Mouse (Mus musculus): Measurements from ENCODE around the gene Pid1. TPM values are rescaled to one million over a fixed set of nuclear protein-coding genes. Genes with fewer than 3 reads are reported as not detected.

Gene Pid1
- polyA plus RNA-seq, 1 experiment from 2014 or later: 103 TPM

DNA sequence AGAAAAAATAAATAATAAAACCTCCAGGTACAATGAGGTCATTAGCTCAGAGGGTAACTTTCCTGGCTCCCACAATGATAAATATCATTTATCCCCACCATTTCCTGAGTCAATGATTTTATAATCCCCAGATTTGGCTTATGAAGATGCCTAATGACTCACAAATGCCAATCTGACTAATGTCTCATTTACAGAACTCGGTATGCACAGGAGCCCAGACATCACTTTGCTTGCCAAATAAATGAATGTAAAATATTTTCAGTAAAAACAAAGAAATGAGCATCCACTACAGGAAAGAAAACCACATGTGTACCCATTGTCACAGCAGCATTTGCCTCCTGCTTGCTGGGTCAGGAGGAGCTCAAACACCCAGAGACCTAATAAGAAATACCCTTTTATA, 222.4 kb downstream of the Pid1 start:
- H3K4me3 ChIP-seq (replicated peaks; ENCODE audit: low read length): no peak overlapping the region
- no peaks in the 10 kb centered on the region for H3K9me3 ChIP-seq (ENCODE audit: control insufficient read depth, low read length)
- no peak overlapping the region for H3K27ac ChIP-seq
- H3K4me2 ChIP-seq (replicated peaks): no peak overlapping the region
- no peaks in the 10 kb centered on the region for H3K27me3 ChIP-seq (ENCODE audit: control insufficient read depth, insufficient read depth, low read length)
- DNase-seq (ENCODE audit: low spot score) (no peak), ATAC-seq (ENCODE audit: low FRiP score) (no peak)
- H3K9ac ChIP-seq: no peak overlapping the region
- WGBS: 69% methylated on average over 1 of the region's 1 CpGs
- H3K36me3 ChIP-seq (replicated peaks; ENCODE audit: control insufficient read depth, insufficient read depth): 0 out of 2 replicates have a peak, but pooled peaks cover 3% of the 10 kb centered on the region
- 0 out of 2 replicates have a peak, but pooled peaks cover 3% of the 10 kb centered on the region for H3K4me1 ChIP-seq (replicated peaks; ENCODE audit: control insufficient read depth, insufficient read depth, low read length)

DNA sequence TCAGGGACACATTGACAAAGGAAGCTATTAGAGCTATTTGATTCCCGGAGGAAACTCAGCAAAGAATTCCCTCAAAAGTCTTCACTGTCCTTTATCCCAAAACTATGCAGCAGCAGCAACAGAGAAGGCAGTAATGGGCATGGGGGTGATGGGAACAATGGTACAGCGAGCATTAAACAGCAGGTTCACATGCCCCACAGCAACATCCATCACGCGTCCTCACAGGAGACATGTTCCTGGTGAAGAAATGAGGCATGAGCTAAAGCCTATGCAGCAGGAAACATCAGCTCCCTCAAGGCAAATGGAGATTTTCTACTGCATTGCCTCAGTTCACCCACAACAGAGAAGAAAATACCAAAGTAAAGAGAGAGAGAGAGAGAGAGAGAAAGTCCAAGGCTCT, 231.5 kb downstream of the Pid1 start:
- H3K36me3 ChIP-seq (replicated peaks; ENCODE audit: control insufficient read depth, insufficient read depth): 0 out of 2 replicates have a peak, but pooled peaks cover 3% of the 10 kb centered on the region
- no peak overlapping the region for H3K9ac ChIP-seq
- H3K4me1 ChIP-seq (replicated peaks; ENCODE audit: control insufficient read depth, insufficient read depth, low read length): 0 out of 2 replicates have a peak, but pooled peaks cover 5% of the 10 kb centered on the region
- 53% methylated on average over 4 of the region's 4 CpGs for WGBS
- no peak overlapping the region for H3K4me2 ChIP-seq (replicated peaks)
- peak; percentile 70; the same call in 1 of the 2 replicates for ATAC-seq (ENCODE audit: low FRiP score)
- H3K9me3 ChIP-seq (ENCODE audit: control insufficient read depth, low read length): no peaks in the 10 kb centered on the region
- DNase-seq (ENCODE audit: low spot score): no peak
- no peak overlapping the region for H3K4me3 ChIP-seq (replicated peaks; ENCODE audit: low read length)
- peak overlapping the region; percentile 3; the same call in 1 of the 2 replicates for H3K27ac ChIP-seq
- no peaks in the 10 kb centered on the region for H3K27me3 ChIP-seq (ENCODE audit: control insufficient read depth, insufficient read depth, low read length)

GRCm38 (mm10) chr1:84131799-84132198, 232.2 kb downstream of the Pid1 start:
- Histone ChIP-seq H3K27ac (peak overlapping the region; percentile 3), H3K36me3 (replicated peaks; ENCODE audit: control insufficient read depth, insufficient read depth) (0 out of 2 replicates have a peak, but pooled peaks cover under 1% of the 10 kb centered on the region), H3K9me3 (ENCODE audit: control insufficient read depth, low read length) (no peaks in the 10 kb centered on the region), H3K27me3 (ENCODE audit: control insufficient read depth, insufficient read depth, low read length) (no peaks in the 10 kb centered on the region), H3K4me3 (replicated peaks; ENCODE audit: low read length) (no peak overlapping the region), H3K9ac (no peak overlapping the region), H3K4me2 (replicated peaks) (no peak overlapping the region), H3K4me1 (replicated peaks; ENCODE audit: control insufficient read depth, insufficient read depth, low read length) (0 out of 2 replicates have a peak, but pooled peaks cover 5% of the 10 kb centered on the region)
- ATAC-seq (ENCODE audit: low FRiP score) (peak; percentile 6; the same call in 1 of the 2 replicates), DNase-seq (ENCODE audit: low spot score) (no peak)
- WGBS: 71% methylated on average over 1 of the region's 1 CpGs

DNA sequence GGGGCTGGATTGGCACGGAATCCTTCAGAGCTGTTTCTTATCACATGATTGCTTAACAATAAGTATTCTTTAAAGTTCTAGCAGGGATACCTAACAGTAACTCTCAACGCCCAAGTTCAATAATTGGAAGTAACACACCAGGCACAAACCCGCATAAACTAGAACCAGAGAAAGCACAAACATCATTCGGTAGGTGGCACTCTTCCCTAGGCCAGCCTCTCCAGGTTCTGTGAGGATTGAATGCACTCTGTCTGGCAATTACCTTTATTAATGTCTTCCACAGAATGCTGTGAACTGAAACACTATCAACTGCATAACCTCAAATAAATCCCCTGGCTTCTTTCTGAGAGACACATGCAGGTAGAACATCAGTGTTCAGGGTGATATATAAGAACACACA, 235.5 kb downstream of the Pid1 start:
- no peak overlapping the region for H3K27ac ChIP-seq
- WGBS: 63% methylated on average over 4 of the region's 4 CpGs
- H3K4me3 ChIP-seq (replicated peaks; ENCODE audit: low read length): no peak overlapping the region
- H3K9ac ChIP-seq: no peak overlapping the region
- H3K9me3 ChIP-seq (ENCODE audit: control insufficient read depth, low read length): no peaks in the 10 kb centered on the region
- DNase-seq (ENCODE audit: low spot score) (peak; percentile 62), ATAC-seq (ENCODE audit: low FRiP score) (peak; percentile 48; the same call in 1 of the 2 replicates)
- no peaks in the 10 kb centered on the region for H3K36me3 ChIP-seq (replicated peaks; ENCODE audit: control insufficient read depth, insufficient read depth)
- H3K4me2 ChIP-seq (replicated peaks): no peak overlapping the region
- H3K27me3 ChIP-seq (ENCODE audit: control insufficient read depth, insufficient read depth, low read length): no peaks in the 10 kb centered on the region
- 0 out of 2 replicates have a peak, but pooled peaks cover 5% of the 10 kb centered on the region for H3K4me1 ChIP-seq (replicated peaks; ENCODE audit: control insufficient read depth, insufficient read depth, low read length)

- H3K4me2 ChIP-seq (replicated peaks): no peak overlapping the region
- H3K36me3 ChIP-seq (replicated peaks; ENCODE audit: control insufficient read depth, insufficient read depth): no peaks in the 10 kb centered on the region
- H3K27me3 ChIP-seq (ENCODE audit: control insufficient read depth, insufficient read depth, low read length): no peaks in the 10 kb centered on the region
- 75% methylated on average over 2 of the region's 2 CpGs for WGBS
- DNase-seq (ENCODE audit: low spot score) (no peak), ATAC-seq (ENCODE audit: low FRiP score) (no peak)
- no peak overlapping the region for H3K9ac ChIP-seq
- H3K4me3 ChIP-seq (replicated peaks; ENCODE audit: low read length): no peak overlapping the region
- H3K27ac ChIP-seq: no peak overlapping the region
- H3K4me1 ChIP-seq (replicated peaks; ENCODE audit: control insufficient read depth, insufficient read depth, low read length): no peaks in the 10 kb centered on the region
- H3K9me3 ChIP-seq (ENCODE audit: control insufficient read depth, low read length): no peaks in the 10 kb centered on the region
These were observed 244.7 kb downstream of the Pid1 start for GRCm38 (mm10) chr1:84119306-84119705.

- no peak for DNase-seq (ENCODE audit: low spot score)
- no peaks in the 10 kb centered on the region for H3K9me3 ChIP-seq (ENCODE audit: control insufficient read depth, low read length)
- ATAC-seq (ENCODE audit: low FRiP score): no peak
- H3K4me2 ChIP-seq (replicated peaks): no peak overlapping the region
- no peak overlapping the region for H3K27ac ChIP-seq
- H3K27me3 ChIP-seq (ENCODE audit: control insufficient read depth, insufficient read depth, low read length): no peaks in the 10 kb centered on the region
- H3K4me3 ChIP-seq (replicated peaks; ENCODE audit: low read length): no peak overlapping the region
- no peaks in the 10 kb centered on the region for H3K36me3 ChIP-seq (replicated peaks; ENCODE audit: control insufficient read depth, insufficient read depth)
- H3K4me1 ChIP-seq (replicated peaks; ENCODE audit: control insufficient read depth, insufficient read depth, low read length): no peaks in the 10 kb centered on the region
- 79% methylated on average over 4 of the region's 4 CpGs for WGBS
- H3K9ac ChIP-seq: no peak overlapping the region
These were observed 257.2 kb downstream of the Pid1 start for GRCm38 (mm10) chr1:84106756-84107155.

GRCm38 (mm10) chr1:84102052-84102451, 261.9 kb downstream of the Pid1 start:
- no peaks in the 10 kb centered on the region for H3K36me3 ChIP-seq (replicated peaks; ENCODE audit: control insufficient read depth, insufficient read depth)
- 78% methylated on average over 2 of the region's 2 CpGs for WGBS
- no peaks in the 10 kb centered on the region for H3K27me3 ChIP-seq (ENCODE audit: control insufficient read depth, insufficient read depth, low read length)
- H3K4me2 ChIP-seq (replicated peaks): no peak overlapping the region
- no peak overlapping the region for H3K4me3 ChIP-seq (replicated peaks; ENCODE audit: low read length)
- DNase-seq (ENCODE audit: low spot score): no peak
- no peak for ATAC-seq (ENCODE audit: low FRiP score)
- H3K9ac ChIP-seq: no peak overlapping the region
- no peaks in the 10 kb centered on the region for H3K4me1 ChIP-seq (replicated peaks; ENCODE audit: control insufficient read depth, insufficient read depth, low read length)
- H3K27ac ChIP-seq: no peak overlapping the region
- H3K9me3 ChIP-seq (ENCODE audit: control insufficient read depth, low read length): no peaks in the 10 kb centered on the region

DNA sequence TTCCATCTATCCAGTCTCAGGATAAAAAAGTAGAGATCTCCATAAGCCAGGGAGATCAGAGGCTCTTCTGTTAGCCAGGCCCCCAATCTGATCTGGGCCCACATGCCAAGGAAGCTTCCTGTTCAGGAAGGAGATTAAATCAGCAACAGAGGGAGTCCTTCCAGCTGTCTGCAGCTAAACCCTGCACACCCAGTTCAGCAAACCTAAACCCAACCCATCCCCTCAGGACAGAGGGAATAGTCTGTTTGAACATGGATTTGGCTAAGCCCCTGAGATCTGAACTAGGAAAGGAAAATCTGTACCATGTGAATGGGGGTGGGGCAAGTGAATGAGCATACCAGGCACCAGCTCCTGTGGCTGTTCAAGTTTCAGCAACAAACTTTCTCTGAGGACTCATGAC, 266.6 kb downstream of the Pid1 start:
- Histone ChIP-seq H3K4me3 (replicated peaks; ENCODE audit: low read length) (no peak overlapping the region), H3K9me3 (ENCODE audit: control insufficient read depth, low read length) (no peaks in the 10 kb centered on the region), H3K4me1 (replicated peaks; ENCODE audit: control insufficient read depth, insufficient read depth, low read length) (no peaks in the 10 kb centered on the region; the same call in 1 of the 2 replicates), H3K4me2 (replicated peaks) (no peak overlapping the region), H3K9ac (no peak overlapping the region), H3K27me3 (ENCODE audit: control insufficient read depth, insufficient read depth, low read length) (no peaks in the 10 kb centered on the region), H3K27ac (no peak overlapping the region), H3K36me3 (replicated peaks; ENCODE audit: control insufficient read depth, insufficient read depth) (no peaks in the 10 kb centered on the region)
- no peak for ATAC-seq (ENCODE audit: low FRiP score)
- DNase-seq (ENCODE audit: low spot score): no peak

- WGBS: 65% methylated on average over 2 of the region's 2 CpGs
- ATAC-seq (ENCODE audit: low FRiP score): no peak
- H3K4me2 ChIP-seq (replicated peaks): no peak overlapping the region
These were observed 270.7 kb downstream of the Pid1 start for GRCm38 (mm10) chr1:84093291-84093690.

DNA sequence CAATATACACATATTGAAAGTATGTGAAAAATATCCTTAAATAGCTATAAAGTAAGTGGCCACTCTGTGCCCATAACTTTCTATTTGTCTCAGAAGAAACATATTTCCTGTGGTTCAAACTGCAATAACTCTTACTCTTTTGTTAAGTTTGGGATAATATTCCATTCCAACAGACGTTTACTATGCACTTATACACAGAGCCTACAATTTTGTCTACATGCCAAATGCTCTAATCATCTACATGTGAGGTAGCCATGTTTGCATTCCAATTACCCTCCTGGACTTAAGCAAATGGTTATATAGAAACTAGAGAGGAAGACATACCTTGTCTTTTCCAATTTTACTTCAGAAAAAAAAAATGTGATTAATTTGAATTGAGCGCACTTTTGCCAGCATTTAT, 274.3 kb downstream of the Pid1 start:
- WGBS: 79% methylated on average over 2 of the region's 2 CpGs
- Histone ChIP-seq H3K27me3 (ENCODE audit: control insufficient read depth, insufficient read depth, low read length) (no peaks in the 10 kb centered on the region), H3K4me2 (replicated peaks) (no peak overlapping the region), H3K36me3 (replicated peaks; ENCODE audit: control insufficient read depth, insufficient read depth) (no peaks in the 10 kb centered on the region), H3K9me3 (ENCODE audit: control insufficient read depth, low read length) (no peaks in the 10 kb centered on the region), H3K9ac (no peak overlapping the region), H3K4me1 (replicated peaks; ENCODE audit: control insufficient read depth, insufficient read depth, low read length) (no peaks in the 10 kb centered on the region; the same call in 1 of the 2 replicates), H3K27ac (no peak overlapping the region), H3K4me3 (replicated peaks; ENCODE audit: low read length) (no peak overlapping the region)
- ATAC-seq (ENCODE audit: low FRiP score): no peak
- no peak for DNase-seq (ENCODE audit: low spot score)

More at GRCm38 (mm10) chr1:84093291-84093690, 270.7 kb downstream of the Pid1 start:
- no peaks in the 10 kb centered on the region; the same call in 1 of the 2 replicates for H3K4me1 ChIP-seq (replicated peaks; ENCODE audit: control insufficient read depth, insufficient read depth, low read length)
- H3K27me3 ChIP-seq (ENCODE audit: control insufficient read depth, insufficient read depth, low read length): no peaks in the 10 kb centered on the region
- H3K4me3 ChIP-seq (replicated peaks; ENCODE audit: low read length): no peak overlapping the region
- H3K27ac ChIP-seq: no peak overlapping the region
- no peaks in the 10 kb centered on the region for H3K9me3 ChIP-seq (ENCODE audit: control insufficient read depth, low read length)
- no peaks in the 10 kb centered on the region for H3K36me3 ChIP-seq (replicated peaks; ENCODE audit: control insufficient read depth, insufficient read depth)
- H3K9ac ChIP-seq: no peak overlapping the region
- no peak for DNase-seq (ENCODE audit: low spot score)

All from hindbrain, embryonic 14.5 days (tissue).